In genomic region chr2:157663584-157664375, GRCm38 (mm10) we compare ENCODE assay signal across 8 mouse cellular contexts.
DNase-seq lines count a peak whose midpoint lies in the region; ATAC-seq and TF ChIP-seq lines count a peak whose summit lies in the region.

No protein-coding gene starts in this region.

- no peak overlapping the region for H3K9ac ChIP-seq in heart, embryonic 12.5 days
- H3K9ac ChIP-seq in ES-Bruce4 (ENCODE audit: low read depth, poor library complexity, severe bottlenecking): no peak overlapping the region
- H3K9ac ChIP-seq in neural tube, embryonic 11.5 days (ENCODE audit: low read length): no peak overlapping the region

- H3K4me1 ChIP-seq in heart, embryonic 12.5 days (replicated peaks): peaks cover 2% of the 10 kb centered on the region
- no peaks in the 10 kb centered on the region for H3K4me1 ChIP-seq in ES-Bruce4 (ENCODE audit: control insufficient read depth, insufficient read depth, low read length)
- no peaks in the 10 kb centered on the region for H3K4me1 ChIP-seq in neural tube, embryonic 11.5 days (ENCODE audit: control insufficient read depth, insufficient read depth, low read length)

- no peaks in the 10 kb centered on the region for H3K36me3 ChIP-seq in heart, embryonic 12.5 days
- no peaks in the 10 kb centered on the region for H3K36me3 ChIP-seq in ES-Bruce4 (ENCODE audit: control insufficient read depth, insufficient read depth, low read length, poor library complexity, severe bottlenecking)
- no peaks in the 10 kb centered on the region for H3K36me3 ChIP-seq in neural tube, embryonic 11.5 days (ENCODE audit: control insufficient read depth, insufficient read depth, low read length)

- no peak overlapping the region for H3K4me3 ChIP-seq in heart, embryonic 12.5 days
- H3K4me3 ChIP-seq in ES-Bruce4 (ENCODE audit: low read depth, low read length): no peak overlapping the region
- H3K4me3 ChIP-seq in neural tube, embryonic 11.5 days (ENCODE audit: low read depth, low read length): no peak overlapping the region

- peak; percentile 59; the same call in 1 of the 2 replicates for TF ChIP-seq EP300 in ES-Bruce4 (IDR thresholded peaks at IDR 0.05; ENCODE audit: insufficient read depth, low read depth, low read length)

- TF ChIP-seq CTCF in ES-Bruce4 (IDR thresholded peaks at IDR 0.05; ENCODE audit: low read depth, low read length): no peak

- no peak overlapping the region for H3K4me2 ChIP-seq in heart, embryonic 12.5 days
- H3K4me2 ChIP-seq in neural tube, embryonic 11.5 days (ENCODE audit: low read depth): no peak overlapping the region

- H3K9me3 ChIP-seq in heart, embryonic 12.5 days (replicated peaks): 0 out of 2 replicates have a peak, but pooled peaks cover 5% of the 10 kb centered on the region
- H3K9me3 ChIP-seq in ES-Bruce4 (replicated peaks; ENCODE audit: control insufficient read depth, insufficient read depth, low read length, poor library complexity, severe bottlenecking): no peaks in the 10 kb centered on the region
- H3K9me3 ChIP-seq in neural tube, embryonic 11.5 days (ENCODE audit: control insufficient read depth, low read length): no peaks in the 10 kb centered on the region

- no peak for TF ChIP-seq POLR2A in ES-Bruce4 (IDR thresholded peaks at IDR 0.05; ENCODE audit: insufficient read depth, low read length)

- H3K27ac ChIP-seq in heart, embryonic 12.5 days (ENCODE audit: poor library complexity, severe bottlenecking): no peak overlapping the region
- no peak overlapping the region for H3K27ac ChIP-seq in ES-Bruce4 (ENCODE audit: insufficient read depth, low read length)
- no peak overlapping the region for H3K27ac ChIP-seq in neural tube, embryonic 11.5 days (ENCODE audit: low read depth, low read length)

- DNase-seq in heart, postnatal 10 days: peak; percentile 56 to 77
- peak; percentile 28 for DNase-seq in c-Kit-positive CD71-positive TER-119-negative erythroid progenitor cells, embryonic 14.5 days (ENCODE audit: low read depth)
- DNase-seq in kidney, postnatal 4 days: peak; percentile 91 to 93
- peak; percentile 81 for DNase-seq in neural tube, embryonic 11.5 days (ENCODE audit: low spot score)
- DNase-seq in layer of hippocampus, adult 9-10 months (ENCODE audit: low spot score): no peak

- peaks cover 27% of the 10 kb centered on the region for H3K27me3 ChIP-seq in heart, embryonic 12.5 days (replicated peaks)
- no peaks in the 10 kb centered on the region for H3K27me3 ChIP-seq in ES-Bruce4 (ENCODE audit: control insufficient read depth, insufficient read depth, low read length, poor library complexity, severe bottlenecking)
- no peaks in the 10 kb centered on the region for H3K27me3 ChIP-seq in neural tube, embryonic 11.5 days (ENCODE audit: control insufficient read depth, insufficient read depth, low read length)

- ATAC-seq in heart, embryonic 12.5 days (ENCODE audit: insufficient number of reproducible peaks, low FRiP score): no peak
- ATAC-seq in neural tube, embryonic 11.5 days (ENCODE audit: insufficient read depth, low FRiP score, low TSS enrichment): no peak
- no peak for ATAC-seq in erythroblast, adult 5-6 weeks (replicated peaks; ENCODE audit: low FRiP score, poor library complexity, severe bottlenecking)

- 13% methylated on average over 20 of the region's 20 CpGs for WGBS in heart, embryonic 12.5 days
- 24% methylated on average over 20 of the region's 20 CpGs for WGBS in neural tube, embryonic 11.5 days

- intact Hi-C loops in heart, postnatal 10 days (cut with DNase I): no loop called here
